In genomic region chr9:107338172-107338883, GRCm38 (mm10) we compare ENCODE assay signal across 8 mouse cellular contexts. TPM values are rescaled to one million over a fixed set of nuclear protein-coding genes. Genes with fewer than 3 reads are reported as not detected.
DNase-seq lines count a peak whose midpoint lies in the region; ATAC-seq and TF ChIP-seq lines count a peak whose summit lies in the region.

Gene Hemk1 (minus strand): TSS chr9:107338350.

- no peak for TF ChIP-seq CTCF in G1E (IDR thresholded peaks at IDR 0.05; ENCODE audit: low read depth, low read length)
- no peak for TF ChIP-seq CTCF in testis, adult 2 months (IDR thresholded peaks at IDR 0.05; ENCODE audit: control insufficient read depth, insufficient read depth, insufficient replicate concordance, low read depth, low read length)

- ATAC-seq in G1E (ENCODE audit: extremely low read depth, insufficient number of reproducible peaks, low FRiP score, poor library complexity, severe bottlenecking): peak; percentile 65
- peak; percentile 31; the same call in 1 of the 2 replicates for ATAC-seq in cerebellum, adult (ENCODE audit: insufficient number of reproducible peaks, low FRiP score, low TSS enrichment)
- ATAC-seq in forebrain, embryonic 15.5 days (replicated peaks): peak; percentile 82
- peak; percentile 78 for ATAC-seq in neural tube, embryonic 14.5 days (ENCODE audit: low read depth)

- no peaks in the 10 kb centered on the region for H3K9me3 ChIP-seq in G1E (replicated peaks)
- no peaks in the 10 kb centered on the region for H3K9me3 ChIP-seq in forebrain, embryonic 15.5 days
- no peaks in the 10 kb centered on the region for H3K9me3 ChIP-seq in neural tube, embryonic 14.5 days (ENCODE audit: control insufficient read depth, low read length)

- H3K4me2 ChIP-seq in forebrain, embryonic 15.5 days (replicated peaks): peak within 1 kb of the TSS; percentile 62
- peak within 1 kb of the TSS; percentile 92 for H3K4me2 ChIP-seq in neural tube, embryonic 14.5 days (ENCODE audit: low read depth, low read length)

- H3K36me3 ChIP-seq in G1E (replicated peaks): peaks cover 35% of the 10 kb centered on the region
- H3K36me3 ChIP-seq in forebrain, embryonic 15.5 days: no peaks in the 10 kb centered on the region
- H3K36me3 ChIP-seq in neural tube, embryonic 14.5 days (ENCODE audit: control insufficient read depth, insufficient read depth, low read length): no peaks in the 10 kb centered on the region
- peaks cover 1% of the 10 kb centered on the region; the same call in 1 of the 2 replicates for H3K36me3 ChIP-seq in testis, adult 2 months (ENCODE audit: control insufficient read depth, insufficient read depth, low read length)

- H3K9ac ChIP-seq in forebrain, embryonic 15.5 days (replicated peaks): peak within 1 kb of the TSS; percentile 68
- H3K9ac ChIP-seq in neural tube, embryonic 14.5 days (replicated peaks; ENCODE audit: low read depth, low read length): peak within 1 kb of the TSS; percentile 69

- H3K4me1 ChIP-seq in G1E (ENCODE audit: insufficient read depth, low read depth, low read length): peaks cover 78% of the 10 kb centered on the region
- H3K4me1 ChIP-seq in forebrain, embryonic 15.5 days: peaks cover 24% of the 10 kb centered on the region
- peaks cover 20% of the 10 kb centered on the region for H3K4me1 ChIP-seq in neural tube, embryonic 14.5 days (ENCODE audit: control insufficient read depth, insufficient read depth, low read length)
- H3K4me1 ChIP-seq in testis, adult 2 months (ENCODE audit: control insufficient read depth, insufficient read depth, low read length): peaks cover 18% of the 10 kb centered on the region

- peak within 1 kb of the TSS; percentile 76 for H3K4me3 ChIP-seq in G1E (ENCODE audit: low read depth, low read length)
- peak within 1 kb of the TSS; percentile 56 for H3K4me3 ChIP-seq in forebrain, embryonic 15.5 days
- H3K4me3 ChIP-seq in neural tube, embryonic 14.5 days (ENCODE audit: low read depth, low read length): peak within 1 kb of the TSS; percentile 59
- H3K4me3 ChIP-seq in testis, adult 2 months (ENCODE audit: control insufficient read depth, low read depth, low read length): peak within 1 kb of the TSS; percentile 98

- 4% methylated on average over 30 of the region's 30 CpGs for WGBS in forebrain, embryonic 15.5 days
- whole genome bisulfite sequencing in neural tube, embryonic 14.5 days: 4% methylated on average over 30 of the region's 30 CpGs

- peaks cover 11% of the 10 kb centered on the region for H3K27me3 ChIP-seq in G1E (ENCODE audit: insufficient read depth, low read length)
- H3K27me3 ChIP-seq in forebrain, embryonic 15.5 days: no peaks in the 10 kb centered on the region
- H3K27me3 ChIP-seq in neural tube, embryonic 14.5 days (ENCODE audit: control insufficient read depth, insufficient read depth, low read length): no peaks in the 10 kb centered on the region
- H3K27me3 ChIP-seq in testis, adult 2 months (ENCODE audit: control insufficient read depth, insufficient read depth, low read length): no peaks in the 10 kb centered on the region

- peak; percentile 58 for DNase-seq in G1E (ENCODE audit: low spot score)
- DNase-seq in heart, postnatal 14 days: peak; percentile 76 to 81
- peak; percentile 81 for DNase-seq in layer of hippocampus, adult 11-12 months (ENCODE audit: low spot score)
- DNase-seq in lung, adult 18-20 months: peak; percentile 75 to 77

- peak within 1 kb of the TSS; percentile 75 for H3K27ac ChIP-seq in forebrain, embryonic 15.5 days (replicated peaks)
- peak within 1 kb of the TSS; percentile 60 for H3K27ac ChIP-seq in neural tube, embryonic 14.5 days (ENCODE audit: low read depth, low read length)
- H3K27ac ChIP-seq in testis, adult 2 months (ENCODE audit: control insufficient read depth, insufficient read depth, low read depth, low read length): peak within 1 kb of the TSS; percentile 86

- peak; percentile 55; the same call in 1 of the 2 replicates for TF ChIP-seq POLR2A in testis, adult 2 months (IDR thresholded peaks at IDR 0.05; ENCODE audit: control insufficient read depth, low read depth, low read length)

- intact Hi-C loops in heart, postnatal 14 days (cut with DNase I): loop anchor here (5.0 kb wide), 2 partner anchors 91 to 436 kb away; no protein-coding TSS in a partner anchor

RNA-seq across cellular contexts. Expression of gene Hemk1, which starts in this region (rescaled TPM):
- total RNA-seq in G1E (2014; fragmentation: Nextera tagmentation) (29.6 and 42.6 TPM in 2 replicates), G1E (2017) (35.6 and 48.6 TPM in 2 replicates)
- 9.4 and 11.0 TPM in 2 replicates for polyA plus RNA-seq in G1E (2012)
- 14.6 and 16.0 TPM in 2 replicates for polyA plus RNA-seq in forebrain, embryonic 15.5 days (2015; fragmentation: Nextera tagmentation; extraction: Ambion mirVana)
- 10 to 100 TPM; 19.7 to 21.2 TPM for total RNA-seq in heart, postnatal 14 days (2021)
- polyA plus RNA-seq in neural tube, embryonic 14.5 days (2014; fragmentation: Nextera tagmentation; extraction: Ambion mirVana): 15.8 and 20.1 TPM in 2 replicates
- polyA plus RNA-seq in testis, adult 2 months (2012; rRNA removed): 22.0 TPM in 2 replicates

Comparison
In these comparisons a context has a peak if more than half of its experiments do, and no peak if none do; other contexts are left out.
1. Peak in every context shown above with its lines: DNase-seq, ATAC-seq, H3K4me3 ChIP-seq and H3K27ac ChIP-seq.
2. ATAC-seq: peak in every context shown above with its lines; median percentile 82 in forebrain, embryonic 15.5 days; 78 in neural tube, embryonic 14.5 days; 65 in G1E; 31 in cerebellum, adult.